Mouse (Mus musculus): ENCODE data around the gene Prlr. TPM values are rescaled to one million over a fixed set of nuclear protein-coding genes. Genes with fewer than 3 reads are reported as not detected.

Gene Prlr
- total and polyA plus RNA-seq, 3 experiments: 0.16 TPM; not detected in 2

- Histone ChIP-seq H3K4me1 (ENCODE audit: insufficient read depth, low read depth, low read length) (0 out of 2 replicates have a peak, but pooled peaks cover 3% of the 10 kb centered on the region), H3K27me3 (ENCODE audit: insufficient read depth, low read length) (no peaks in the 10 kb centered on the region), H3K4me3 (ENCODE audit: low read depth, low read length) (no peak overlapping the region), H3K36me3 (replicated peaks) (no peaks in the 10 kb centered on the region), H3K9me3 (replicated peaks) (no peaks in the 10 kb centered on the region)
- DNase-seq (ENCODE audit: low spot score) (no peak), ATAC-seq (ENCODE audit: extremely low read depth, insufficient number of reproducible peaks, low FRiP score, poor library complexity, severe bottlenecking) (no peak)
- TF ChIP-seq GATA1 (IDR thresholded peaks at IDR 0.05; ENCODE audit: borderline replicate concordance, low read length): no peak
- TF ChIP-seq POLR2AphosphoS5 (IDR thresholded peaks at IDR 0.05; ENCODE audit: insufficient replicate concordance, low read depth, low read length): no peak
- no peak for TF ChIP-seq CTCF (IDR thresholded peaks at IDR 0.05; ENCODE audit: low read depth, low read length)
- no peak for TF ChIP-seq TAL1 (conservative IDR thresholded peaks at IDR 0.05; ENCODE audit: low read depth, low read length)
- TF ChIP-seq GATA2 (IDR thresholded peaks at IDR 0.05; ENCODE audit: borderline replicate concordance, low read depth, low read length): no peak
Measured at GRCm38 (mm10) chr15:10347044-10347443, 170.0 kb downstream of the Prlr start.

- TF ChIP-seq GATA2 (IDR thresholded peaks at IDR 0.05; ENCODE audit: borderline replicate concordance, low read depth, low read length): no peak
- TF ChIP-seq TAL1 (conservative IDR thresholded peaks at IDR 0.05; ENCODE audit: low read depth, low read length): no peak
- TF ChIP-seq GATA1 (IDR thresholded peaks at IDR 0.05; ENCODE audit: borderline replicate concordance, low read length): no peak
- no peak for TF ChIP-seq POLR2AphosphoS5 (IDR thresholded peaks at IDR 0.05; ENCODE audit: insufficient replicate concordance, low read depth, low read length)
- no peaks in the 10 kb centered on the region for H3K9me3 ChIP-seq (replicated peaks)
- no peak for ATAC-seq (ENCODE audit: extremely low read depth, insufficient number of reproducible peaks, low FRiP score, poor library complexity, severe bottlenecking)
Measured at GRCm38 (mm10) chr15:10358039-10358948, 181.3 kb downstream of the Prlr start, which contains the start of gene Agxt2. Gene Agxt2 (plus strand): TSS chr15:10358532.

DNA sequence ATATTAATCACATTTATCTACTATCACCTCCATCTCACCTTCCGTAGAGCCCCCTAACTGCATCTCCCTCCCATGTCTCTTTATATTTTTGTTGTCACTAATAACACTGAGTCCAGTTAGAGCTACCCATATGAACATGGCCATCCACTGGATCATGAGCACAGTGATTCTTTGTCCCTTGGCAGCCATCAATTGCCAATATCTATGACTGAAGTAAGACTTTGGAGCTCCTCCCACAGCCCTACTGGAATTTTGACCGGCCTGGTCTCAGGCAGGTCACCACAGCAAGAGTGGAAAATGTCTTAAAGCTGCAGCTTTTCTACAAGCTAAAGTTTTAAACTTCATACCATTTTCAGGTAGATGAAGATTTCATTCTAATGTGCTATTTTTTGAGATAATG, 189.3 kb downstream of the Prlr start:
- DNase-seq (ENCODE audit: low spot score): no peak
- no peaks in the 10 kb centered on the region for H3K9me3 ChIP-seq (replicated peaks)
- no peak overlapping the region for H3K4me3 ChIP-seq (ENCODE audit: low read depth, low read length)
- H3K27me3 ChIP-seq (ENCODE audit: insufficient read depth, low read length): peaks cover 5% of the 10 kb centered on the region; the same call in 1 of the 2 replicates
- ATAC-seq (ENCODE audit: extremely low read depth, insufficient number of reproducible peaks, low FRiP score, poor library complexity, severe bottlenecking): no peak
- TF ChIP-seq CTCF (IDR thresholded peaks at IDR 0.05; ENCODE audit: low read depth, low read length) (no peak), TAL1 (conservative IDR thresholded peaks at IDR 0.05; ENCODE audit: low read depth, low read length) (no peak), GATA1 (IDR thresholded peaks at IDR 0.05; ENCODE audit: borderline replicate concordance, low read length) (no peak), GATA2 (IDR thresholded peaks at IDR 0.05; ENCODE audit: borderline replicate concordance, low read depth, low read length) (no peak), POLR2AphosphoS5 (IDR thresholded peaks at IDR 0.05; ENCODE audit: insufficient replicate concordance, low read depth, low read length) (no peak)
- H3K4me1 ChIP-seq (ENCODE audit: insufficient read depth, low read depth, low read length): no peaks in the 10 kb centered on the region
- H3K36me3 ChIP-seq (replicated peaks): no peaks in the 10 kb centered on the region

More at GRCm38 (mm10) chr15:10358039-10358948, 181.3 kb downstream of the Prlr start, which contains the start of gene Agxt2:
- H3K27me3 ChIP-seq (ENCODE audit: insufficient read depth, low read length): no peaks in the 10 kb centered on the region
- H3K36me3 ChIP-seq (replicated peaks): no peaks in the 10 kb centered on the region
- no peak for DNase-seq (ENCODE audit: low spot score)
- H3K4me1 ChIP-seq (ENCODE audit: insufficient read depth, low read depth, low read length): no peaks in the 10 kb centered on the region
- H3K4me3 ChIP-seq (ENCODE audit: low read depth, low read length): no peak within 1 kb of the TSS

DNA sequence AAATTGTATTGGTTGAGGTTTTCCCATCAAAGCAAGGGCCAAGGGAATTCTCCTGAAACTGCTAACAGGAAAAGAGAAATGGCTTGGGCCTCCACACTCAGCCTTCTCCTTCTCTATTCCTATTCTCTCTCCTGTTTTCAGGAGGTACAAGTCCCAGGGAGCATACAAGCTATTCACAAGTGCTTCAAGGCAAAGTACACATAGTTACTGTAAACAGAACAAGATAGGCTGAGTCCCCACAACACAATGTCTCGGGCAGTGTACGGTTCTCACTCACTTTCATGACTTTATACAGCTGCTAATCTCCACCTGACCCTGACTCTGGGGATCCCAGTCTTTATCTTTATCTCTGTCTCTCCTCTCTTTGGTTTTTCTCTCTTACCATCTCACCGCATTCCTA, 198.4 kb downstream of the Prlr start:
- Histone ChIP-seq H3K4me1 (ENCODE audit: insufficient read depth, low read depth, low read length) (no peaks in the 10 kb centered on the region), H3K4me3 (ENCODE audit: low read depth, low read length) (no peak overlapping the region), H3K9me3 (replicated peaks) (no peaks in the 10 kb centered on the region), H3K27me3 (ENCODE audit: insufficient read depth, low read length) (no peaks in the 10 kb centered on the region), H3K36me3 (replicated peaks) (no peaks in the 10 kb centered on the region)
- no peak for DNase-seq (ENCODE audit: low spot score)
- no peak for ATAC-seq (ENCODE audit: extremely low read depth, insufficient number of reproducible peaks, low FRiP score, poor library complexity, severe bottlenecking)
- TF ChIP-seq CTCF (IDR thresholded peaks at IDR 0.05; ENCODE audit: low read depth, low read length) (no peak), TAL1 (conservative IDR thresholded peaks at IDR 0.05; ENCODE audit: low read depth, low read length) (no peak), GATA2 (IDR thresholded peaks at IDR 0.05; ENCODE audit: borderline replicate concordance, low read depth, low read length) (no peak), POLR2AphosphoS5 (IDR thresholded peaks at IDR 0.05; ENCODE audit: insufficient replicate concordance, low read depth, low read length) (no peak), GATA1 (IDR thresholded peaks at IDR 0.05; ENCODE audit: borderline replicate concordance, low read length) (no peak)

GRCm38 (mm10) chr15:10378338-10378959, 201.4 kb downstream of the Prlr start:
- ATAC-seq (ENCODE audit: extremely low read depth, insufficient number of reproducible peaks, low FRiP score, poor library complexity, severe bottlenecking) (no peak), DNase-seq (ENCODE audit: low spot score) (no peak)
- no peak overlapping the region for H3K4me3 ChIP-seq (ENCODE audit: low read depth, low read length)
- H3K9me3 ChIP-seq (replicated peaks): no peaks in the 10 kb centered on the region
- no peaks in the 10 kb centered on the region for H3K27me3 ChIP-seq (ENCODE audit: insufficient read depth, low read length)
- TF ChIP-seq TAL1 (conservative IDR thresholded peaks at IDR 0.05; ENCODE audit: low read depth, low read length) (no peak), POLR2AphosphoS5 (IDR thresholded peaks at IDR 0.05; ENCODE audit: insufficient replicate concordance, low read depth, low read length) (no peak), GATA1 (IDR thresholded peaks at IDR 0.05; ENCODE audit: borderline replicate concordance, low read length) (no peak), GATA2 (IDR thresholded peaks at IDR 0.05; ENCODE audit: borderline replicate concordance, low read depth, low read length) (no peak), CTCF (IDR thresholded peaks at IDR 0.05; ENCODE audit: low read depth, low read length) (no peak)
- no peaks in the 10 kb centered on the region for H3K4me1 ChIP-seq (ENCODE audit: insufficient read depth, low read depth, low read length)
- no peaks in the 10 kb centered on the region for H3K36me3 ChIP-seq (replicated peaks)

Data from G1E (cell line).